Mouse (Mus musculus): Measurements from ENCODE around the gene Sgce. TPM values are rescaled to one million over a fixed set of nuclear protein-coding genes. Genes with fewer than 3 reads are reported as not detected.
"Not testable (repeated sequence)": the region's sequence is repeated elsewhere in the genome, so short reads cannot be mapped to it uniquely, and the experiment has no call there.

Gene Sgce
- total RNA-seq, 2 experiments from 2014 or later = 70.9 to 72.3 TPM

GRCm38 (mm10) chr6:4653741-4654140 lies 93.3 kb downstream of the Sgce start:
- not testable (repeated sequence) for DNase-seq (ENCODE audit: low spot score in 2 of 2)

GRCm38 (mm10) chr6:4652596-4653134 lies 94.3 kb downstream of the Sgce start:
- DNase-seq (ENCODE audit: low spot score in 2 of 2) = no peak

- DNase-seq (ENCODE audit: low spot score in 2 of 2) = no peak
Measured at GRCm38 (mm10) chr6:4647351-4647750, 99.7 kb downstream of the Sgce start.

GRCm38 (mm10) chr6:4642068-4642467 lies 104.9 kb downstream of the Sgce start:
- no peak for DNase-seq (ENCODE audit: low spot score in 2 of 2)

- no peak for DNase-seq (ENCODE audit: low spot score in 2 of 2)
Measured at GRCm38 (mm10) chr6:4634804-4635203, 112.2 kb downstream of the Sgce start.

GRCm38 (mm10) chr6:4633189-4633588 lies 113.8 kb downstream of the Sgce start:
- DNase-seq (ENCODE audit: low spot score in 2 of 2) = no peak

- no peak for DNase-seq (ENCODE audit: low spot score in 2 of 2)
Measured at GRCm38 (mm10) chr6:4631464-4631863, 115.5 kb downstream of the Sgce start.

Other genes with a start within 250 kb of the Sgce start
- gene Col1a2, start 242.4 kb downstream of the Sgce start, total RNA-seq (2021) = 10 to 100 TPM; 51.2 to 77.6 TPM
- 10 to 100 TPM; 21.3 to 30.9 TPM for gene Casd1, start 146.4 kb downstream of the Sgce start, total RNA-seq (2021)
- 100 to 1,000 TPM; 324 to 506 TPM for gene Peg10, start 99 bp upstream of the Sgce start, total RNA-seq (2021)
- gene Ppp1r9a, start 155.7 kb upstream of the Sgce start, total RNA-seq (2021) = 10 to 100 TPM; 34.7 to 41.8 TPM